Mouse (Mus musculus) hindbrain, postnatal 0 days (tissue): ENCODE measurements at regions not wholly inside any gene's neighbourhood (a gene's known extent, or its start where the extent isn't known, plus 50 kb on each side); places are given as distances from the start of the nearest gene placed in this dataset.

Experiments
- ATAC-seq: fragments of 200-750 bp; cut with Nextera tagmentation; 2 replicates; pipeline ENCODE4 v1.8.0; 2017; ENCODE audit warnings: mild to moderate bottlenecking, moderate TSS enrichment, moderate library complexity
- DNase-seq: peaks from one replicate; pipeline ENCODE4 v3.0.0-alpha.2; 2015; ENCODE audit warnings: low spot score
- H3K27ac ChIP-seq: fragments of 300-500 bp; sonication (generic); 2 replicates; pipeline ENCODE4 v1.5.1; 2014; ENCODE audit warnings: mild to moderate bottlenecking
- H3K27me3 ChIP-seq: fragments of 300-500 bp; sonication (generic); 2 replicates; pipeline ENCODE4 v1.6.1; 2014; ENCODE audit warnings: low read length, mixed read lengths; ENCODE audit not compliant: insufficient read depth
- H3K36me3 ChIP-seq: fragments of 300-500 bp; sonication (generic); 2 replicates; pipeline ENCODE4 v1.6.1; 2014; ENCODE audit warnings: low read length, mixed read lengths; ENCODE audit not compliant: insufficient read depth
- H3K4me1 ChIP-seq: fragments of 300-500 bp; sonication (generic); 2 replicates; pipeline ENCODE4 v1.6.1; 2014; ENCODE audit warnings: antibody characterized with exemption, low read length, mixed read lengths; ENCODE audit not compliant: insufficient read depth
- H3K4me2 ChIP-seq: fragments of 300-500 bp; sonication (generic); 2 replicates; pipeline ENCODE4 v1.6.1; 2014; ENCODE audit warnings: low read depth, mild to moderate bottlenecking, low read length, moderate library complexity, mixed read lengths
- H3K4me3 ChIP-seq: fragments of 300-500 bp; sonication (generic); 2 replicates; pipeline ENCODE4 v1.5.1; 2014; ENCODE audit warnings: low read length
- H3K9ac ChIP-seq: fragments of 300-500 bp; sonication (generic); replicated peaks from 2 replicates; pipeline ENCODE4 v1.6.1; 2014; ENCODE audit warnings: mild to moderate bottlenecking, low read length, moderate library complexity, mixed read lengths
- H3K9me3 ChIP-seq: fragments of 300-500 bp; sonication (generic); 2 replicates; pipeline ENCODE4 v1.6.1; 2016; ENCODE audit warnings: low read length, mixed read lengths
- CTCF ChIP-seq: IDR thresholded peaks from 2 replicates; pipeline ENCODE4 v1.5.1; 2016; ENCODE audit warnings: antibody characterized with exemption, control low read depth, low read depth
- WGBS: fragments of 180-500 bp; shearing (Covaris S2); extraction: QIAGEN DNeasy Blood & Tissue Kit; methylation state at CpG from one replicate; pipeline ENCODE4 v1.1.7; 2014; 5-methylcytosine and 5-hydroxymethylcytosine counted together

GRCm38 (mm10) chr14:68022925-68023324, 1271.2 kb downstream of the Synb start:
- WGBS, result 88% methylated on average over 10 of the region's 10 CpGs
- Histone ChIP-seq H3K36me3 (no peaks in the 10 kb centered on the region), H3K27me3 (no peaks in the 10 kb centered on the region), H3K9me3 (no peaks in the 10 kb centered on the region), H3K4me3 (no peak overlapping the region), H3K4me2 (no peak overlapping the region), H3K27ac (no peak overlapping the region), H3K9ac (no peak overlapping the region), H3K4me1 (0 out of 2 replicates have a peak, but pooled peaks cover 6% of the 10 kb centered on the region)
- no peak for TF ChIP-seq CTCF
- DNase-seq (no peak), ATAC-seq (no peak)

- WGBS, result 47% methylated on average over 7 of the region's 7 CpGs
- 0 out of 2 replicates have a peak, but pooled peaks have one; percentile 38 for ATAC-seq
Observed at GRCm38 (mm10) chr14:68021240-68021639, 1272.9 kb downstream of the Synb start.

DNA sequence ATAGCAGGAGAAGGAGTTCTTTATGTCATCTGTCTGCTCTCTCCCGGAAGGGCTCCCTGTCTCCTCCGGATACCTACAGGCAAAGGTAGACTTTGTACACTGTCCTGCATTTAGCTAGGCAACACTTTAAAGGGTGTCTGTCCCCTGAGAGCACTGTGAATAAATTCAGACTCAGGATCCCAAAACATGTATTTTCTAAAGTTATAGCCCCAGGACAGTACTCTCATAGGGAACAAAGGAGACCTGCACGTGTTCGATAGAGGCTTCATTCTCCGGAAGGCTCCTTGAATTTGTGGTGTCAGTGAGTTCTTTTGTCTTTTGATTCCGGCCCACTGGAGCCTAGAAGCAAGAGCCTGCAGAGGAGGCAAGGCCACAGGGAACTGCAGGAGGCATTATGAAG, 1273.3 kb downstream of the Synb start:
- H3K4me1 ChIP-seq, result 0 out of 2 replicates have a peak, but pooled peaks cover 6% of the 10 kb centered on the region
- DNase-seq (no peak), ATAC-seq (peak; percentile 45; the same call in 1 of the 2 replicates)
- H3K9ac ChIP-seq, result no peak overlapping the region
- TF ChIP-seq CTCF, result no peak
- H3K27ac ChIP-seq, result peak overlapping the region; percentile 54; the same call in 1 of the 2 replicates
- no peak overlapping the region for H3K4me3 ChIP-seq
- WGBS, result 26% methylated on average over 6 of the region's 6 CpGs
- H3K36me3 ChIP-seq, result no peaks in the 10 kb centered on the region
- H3K9me3 ChIP-seq, result no peaks in the 10 kb centered on the region
- H3K4me2 ChIP-seq, result no peak overlapping the region
- no peaks in the 10 kb centered on the region for H3K27me3 ChIP-seq

More at GRCm38 (mm10) chr14:68021240-68021639, 1272.9 kb downstream of the Synb start:
- Histone ChIP-seq H3K27me3 (no peaks in the 10 kb centered on the region), H3K4me1 (0 out of 2 replicates have a peak, but pooled peaks cover 6% of the 10 kb centered on the region), H3K9me3 (no peaks in the 10 kb centered on the region), H3K4me2 (no peak overlapping the region), H3K9ac (no peak overlapping the region), H3K4me3 (no peak overlapping the region), H3K27ac (peak overlapping the region; percentile 54; the same call in 1 of the 2 replicates), H3K36me3 (no peaks in the 10 kb centered on the region)
- no peak for TF ChIP-seq CTCF
- DNase-seq, result peak; percentile 38

DNA sequence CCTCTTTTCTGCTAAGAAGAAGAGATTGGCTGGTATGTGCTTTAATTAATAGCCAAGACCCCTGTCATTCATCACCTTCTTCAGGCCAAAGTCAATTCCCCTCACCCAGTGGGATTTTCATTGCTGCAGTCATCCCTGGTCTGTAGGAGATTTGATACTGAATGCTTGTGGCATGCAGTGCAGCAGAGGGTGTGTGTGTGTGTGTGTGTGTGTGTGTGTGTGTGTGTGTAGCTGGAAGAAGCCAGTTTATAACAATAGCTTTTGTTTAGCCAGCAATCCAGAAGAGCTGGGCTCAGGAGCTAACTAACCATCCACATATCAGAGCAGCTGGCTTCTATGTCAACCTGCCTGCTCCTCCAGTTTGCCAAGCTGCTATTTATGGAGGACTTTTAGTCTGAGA, 1275.4 kb downstream of the Synb start:
- Histone ChIP-seq H3K9ac (no peak overlapping the region), H3K9me3 (no peaks in the 10 kb centered on the region), H3K4me1 (0 out of 2 replicates have a peak, but pooled peaks cover 6% of the 10 kb centered on the region), H3K27ac (no peak overlapping the region), H3K36me3 (no peaks in the 10 kb centered on the region), H3K27me3 (no peaks in the 10 kb centered on the region), H3K4me2 (no peak overlapping the region), H3K4me3 (no peak overlapping the region)
- TF ChIP-seq CTCF, result no peak
- no peak for DNase-seq
- no peak for ATAC-seq

GRCm38 (mm10) chr14:67996790-67997417, 1297.2 kb downstream of the Synb start:
- 85% methylated on average over 7 of the region's 7 CpGs for WGBS

GRCm38 (mm10) chr14:67993611-67994051, 1300.5 kb downstream of the Synb start:
- H3K27ac ChIP-seq, result no peak overlapping the region
- no peaks in the 10 kb centered on the region for H3K36me3 ChIP-seq
- no peaks in the 10 kb centered on the region for H3K9me3 ChIP-seq
- H3K4me2 ChIP-seq, result peak overlapping the region; percentile 39
- ATAC-seq, result no peak
- TF ChIP-seq CTCF, result no peak
- H3K27me3 ChIP-seq, result no peaks in the 10 kb centered on the region
- H3K4me1 ChIP-seq, result no peaks in the 10 kb centered on the region
- no peak overlapping the region for H3K9ac ChIP-seq
- 61% methylated on average over 13 of the region's 13 CpGs for WGBS
- no peak overlapping the region for H3K4me3 ChIP-seq
- peak; percentile 25 for DNase-seq

More at GRCm38 (mm10) chr14:67996790-67997417, 1297.2 kb downstream of the Synb start:
- DNase-seq, result no peak
- Histone ChIP-seq H3K9me3 (no peaks in the 10 kb centered on the region), H3K4me2 (no peak overlapping the region), H3K9ac (no peak overlapping the region), H3K27ac (no peak overlapping the region), H3K4me3 (no peak overlapping the region), H3K36me3 (no peaks in the 10 kb centered on the region), H3K4me1 (no peaks in the 10 kb centered on the region), H3K27me3 (no peaks in the 10 kb centered on the region)
- no peak for TF ChIP-seq CTCF
- ATAC-seq, result no peak

- Histone ChIP-seq H3K4me1 (no peaks in the 10 kb centered on the region), H3K9me3 (no peaks in the 10 kb centered on the region), H3K9ac (no peak overlapping the region), H3K27me3 (no peaks in the 10 kb centered on the region), H3K4me2 (peak overlapping the region; percentile 39), H3K36me3 (no peaks in the 10 kb centered on the region), H3K27ac (no peak overlapping the region), H3K4me3 (no peak overlapping the region)
- ATAC-seq (peak; percentile 30; the same call in 1 of the 2 replicates), DNase-seq (peak; percentile 87)
- WGBS, result 14% methylated on average over 8 of the region's 8 CpGs
- TF ChIP-seq CTCF, result peak; percentile 96
Observed at GRCm38 (mm10) chr14:67993142-67993541, 1301.0 kb downstream of the Synb start.
